Mouse (Mus musculus): ENCODE measurements around the gene Gm379.

Gm379 gene

DNA sequence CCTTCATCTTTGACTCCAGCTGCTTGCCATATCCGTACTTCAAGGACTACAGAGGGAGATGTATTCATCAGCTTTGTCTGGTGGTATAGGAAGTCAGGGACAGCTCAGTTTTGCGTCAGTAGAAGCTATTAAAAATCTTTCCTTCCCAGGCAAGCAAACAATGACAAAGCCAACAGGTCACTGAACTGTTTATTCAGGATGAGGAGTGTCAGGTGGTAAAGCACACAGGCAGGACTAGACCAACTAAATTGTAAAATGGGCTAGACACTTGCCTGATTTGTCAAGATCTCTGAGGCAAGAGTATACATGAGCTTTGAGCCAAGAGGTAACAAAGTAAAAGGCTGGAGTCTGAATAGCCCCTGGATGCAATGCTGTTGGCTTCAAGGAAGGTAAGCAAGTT lies at the start of gene Gm379:
Gm379 (minus strand) TSS at position 7 of the 400 bp plus-strand sequence.
- in situ Hi-C loops (cut with MboI, MseI), result no loop called here

- in situ Hi-C loops (cut with MboI, MseI), result no loop called here
Observed at GRCm38 (mm10) chrX:108704312-108704711, 39.6 kb upstream of the Gm379 start.

DNA sequence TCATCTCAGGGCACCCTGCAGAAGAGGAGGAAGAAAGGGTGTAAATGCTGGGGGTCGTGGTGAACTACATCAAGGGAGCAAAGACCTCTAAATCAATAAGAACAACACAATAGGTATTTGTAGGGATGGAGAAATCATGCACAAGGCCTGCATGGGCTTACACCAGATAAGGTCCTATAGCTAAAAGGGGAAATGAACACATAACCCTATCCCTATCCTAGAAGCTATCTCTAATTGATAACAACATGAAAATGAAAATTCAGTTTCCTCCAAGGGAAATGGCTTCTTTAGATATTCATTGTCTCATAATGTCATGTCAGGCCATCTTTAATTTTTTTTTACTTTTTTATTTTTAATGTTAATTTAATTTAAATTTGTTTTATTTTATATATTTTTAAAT lies 4.2 kb upstream of the Gm379 start:
- in situ Hi-C loops (cut with MboI, MseI), result no loop called here

- in situ Hi-C loops (cut with MboI, MseI), result no loop called here
Observed at GRCm38 (mm10) chrX:108621991-108622390, 42.7 kb downstream of the Gm379 start.

GRCm38 (mm10) chrX:108620886-108621285 lies 43.8 kb downstream of the Gm379 start:
- in situ Hi-C loops (cut with MboI, MseI), result no loop called here

All from regulatory T cell (primary cell).